Mouse (Mus musculus): ENCODE data around the gene Lgr5.

The Lgr5 gene

GRCm38 (mm10) chr10:115570577-115570976 is 17.0 kb downstream of the Lgr5 start:
- DNase-seq (ENCODE audit: low spot score in 2 of 2): no peak

GRCm38 (mm10) chr10:115569712-115570491 is 17.7 kb downstream of the Lgr5 start, which contains the start of gene A930009A15Rik:
A930009A15Rik (plus strand) TSS chr10:115569986.
- DNase-seq (ENCODE audit: low spot score in 2 of 2): no peak

GRCm38 (mm10) chr10:115563961-115564360 is 23.6 kb downstream of the Lgr5 start:
- no peak for DNase-seq (ENCODE audit: low spot score in 2 of 2)

- DNase-seq (ENCODE audit: low spot score in 2 of 2): no peak
Measured at GRCm38 (mm10) chr10:115562911-115563686, 24.5 kb downstream of the Lgr5 start.

- DNase-seq (ENCODE audit: low spot score in 2 of 2): no peak
Measured at GRCm38 (mm10) chr10:115561136-115561880, 26.3 kb downstream of the Lgr5 start.

GRCm38 (mm10) chr10:115556738-115557242 is 30.8 kb downstream of the Lgr5 start:
- no peak for DNase-seq (ENCODE audit: low spot score in 2 of 2)

GRCm38 (mm10) chr10:115555191-115555765 is 32.3 kb downstream of the Lgr5 start:
- no peak for DNase-seq (ENCODE audit: low spot score in 2 of 2)

- no peak for DNase-seq (ENCODE audit: low spot score in 2 of 2)
Measured at GRCm38 (mm10) chr10:115553352-115554113, 34.0 kb downstream of the Lgr5 start.

- no peak for DNase-seq (ENCODE audit: low spot score in 2 of 2)
Measured at GRCm38 (mm10) chr10:115551069-115551468, 36.5 kb downstream of the Lgr5 start.

- no peak for DNase-seq (ENCODE audit: low spot score in 2 of 2)
Measured at GRCm38 (mm10) chr10:115550253-115550652, 37.3 kb downstream of the Lgr5 start.

GRCm38 (mm10) chr10:115542917-115543316 is 44.7 kb downstream of the Lgr5 start:
- no peak for DNase-seq (ENCODE audit: low spot score in 2 of 2)

- DNase-seq (ENCODE audit: low spot score in 2 of 2): no peak
Measured at GRCm38 (mm10) chr10:115530746-115531145, 56.8 kb downstream of the Lgr5 start.

- no peak for DNase-seq (ENCODE audit: low spot score in 2 of 2)
Measured at GRCm38 (mm10) chr10:115529768-115530167, 57.8 kb downstream of the Lgr5 start.

- no peak for DNase-seq (ENCODE audit: low spot score in 2 of 2)
Measured at GRCm38 (mm10) chr10:115528892-115529291, 58.7 kb downstream of the Lgr5 start.

- no peak for DNase-seq (ENCODE audit: low spot score in 2 of 2)
Measured at GRCm38 (mm10) chr10:115521081-115521451, 66.5 kb downstream of the Lgr5 start.

- DNase-seq (ENCODE audit: low spot score in 2 of 2): peak in 1 of 2 experiments; percentile 25
Measured at GRCm38 (mm10) chr10:115520200-115521080, 67.1 kb downstream of the Lgr5 start.

GRCm38 (mm10) chr10:115518845-115519244 is 68.7 kb downstream of the Lgr5 start:
- DNase-seq (ENCODE audit: low spot score in 2 of 2): no peak

- DNase-seq (ENCODE audit: low spot score in 2 of 2): peak in 1 of 2 experiments; percentile 18
Measured at GRCm38 (mm10) chr10:115515503-115515902, 72.1 kb downstream of the Lgr5 start.

- no peak for DNase-seq (ENCODE audit: low spot score in 2 of 2)
Measured at GRCm38 (mm10) chr10:115510959-115511358, 76.6 kb downstream of the Lgr5 start.

Measured in spleen, postnatal 4 days (tissue).